Mouse (Mus musculus): ENCODE results near the gene Phlpp1.

DNA sequence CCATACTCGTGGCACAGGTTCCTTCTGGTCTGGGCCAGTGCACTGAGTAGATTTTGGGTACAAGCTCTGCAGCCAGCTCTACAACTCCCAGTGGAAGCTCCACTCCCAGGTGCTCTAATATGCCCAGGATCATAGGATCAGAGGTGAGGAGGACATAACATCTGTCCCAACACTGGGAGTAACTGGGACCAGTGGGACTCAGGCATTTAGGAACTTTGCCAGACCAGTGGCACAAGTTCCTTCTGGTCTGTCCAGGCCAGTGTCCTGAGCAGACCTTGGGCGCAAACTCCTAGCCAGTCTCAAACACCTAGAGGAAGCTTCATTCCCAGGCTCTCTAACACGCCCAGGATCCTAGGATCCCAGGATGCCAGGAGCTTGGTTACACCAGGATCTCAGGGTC, 72.7 kb downstream of the Phlpp1 start:
- no peak for TF ChIP-seq POLR2A (IDR thresholded peaks at IDR 0.05; ENCODE audit: extremely low read depth, insufficient read depth, low read length)
- no peak for TF ChIP-seq CTCF (IDR thresholded peaks at IDR 0.05; ENCODE audit: low read depth, low read length)

Measured in liver, adult 2 months (tissue).